Mouse (Mus musculus): ENCODE results near the gene Ttll5. TPM values are rescaled to one million over a fixed set of nuclear protein-coding genes. Genes with fewer than 3 reads are reported as not detected.

Gene Ttll5
- polyA plus RNA-seq, 1 experiment from 2014 or later = 17.7 TPM

DNA sequence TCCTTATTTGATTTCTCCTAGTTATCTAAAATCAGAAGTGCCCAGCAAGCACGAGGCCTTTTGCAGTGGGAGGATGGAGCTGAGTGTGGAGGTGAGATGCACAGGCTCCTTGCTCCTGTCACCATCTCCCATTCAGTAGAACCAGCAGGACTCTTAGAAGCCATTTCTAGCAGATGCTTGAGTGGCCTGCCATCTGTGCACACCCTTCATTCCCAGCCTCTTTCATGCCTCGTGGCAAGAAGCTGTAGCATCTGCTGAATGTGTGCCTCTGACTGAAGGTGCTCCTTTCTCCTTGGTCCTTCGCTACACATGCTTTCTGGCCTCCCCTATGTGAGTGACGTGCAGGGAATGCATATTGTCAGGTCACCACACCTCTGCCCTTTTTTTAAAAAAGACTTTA is 143.9 kb downstream of the Ttll5 start:
- Histone ChIP-seq H3K4me2 (ENCODE audit: low read length) (no peak overlapping the region), H3K9me3 (ENCODE audit: control insufficient read depth, low read length) (no peaks in the 10 kb centered on the region), H3K4me3 (ENCODE audit: low read depth, low read length) (no peak overlapping the region), H3K9ac (ENCODE audit: low read length) (no peak overlapping the region), H3K27ac (ENCODE audit: low read depth) (no peak overlapping the region), H3K4me1 (replicated peaks; ENCODE audit: control insufficient read depth, insufficient read depth, low read length) (peaks cover 1% of the 10 kb centered on the region), H3K36me3 (ENCODE audit: control insufficient read depth, insufficient read depth, low read length) (no peaks in the 10 kb centered on the region), H3K27me3 (replicated peaks; ENCODE audit: control insufficient read depth, insufficient read depth, low read length) (no peaks in the 10 kb centered on the region)
- ATAC-seq (replicated peaks; ENCODE audit: low FRiP score, low TSS enrichment, low read depth) (no peak), DNase-seq (ENCODE audit: low spot score) (no peak)
- WGBS = 83% methylated on average over 4 of the region's 4 CpGs

DNA sequence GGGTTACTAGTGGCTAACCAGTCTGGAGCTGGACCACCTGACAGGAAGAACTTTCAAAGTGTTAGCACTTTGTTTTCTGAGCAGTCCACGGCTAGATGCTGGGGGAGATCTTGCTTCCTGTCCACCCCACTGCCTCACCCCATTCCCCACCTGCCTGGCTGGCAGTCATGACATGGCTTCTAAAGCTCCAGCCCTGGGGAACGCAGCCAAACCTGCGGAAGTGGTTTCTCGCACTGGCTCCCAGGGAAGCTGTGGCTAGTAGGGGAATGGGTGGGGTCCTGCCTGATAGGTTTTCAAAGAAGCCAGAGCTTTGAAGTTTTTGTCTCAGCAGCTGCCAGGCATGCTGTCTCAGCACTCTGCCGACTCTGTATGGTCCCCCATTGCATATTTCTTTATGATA is 145.1 kb downstream of the Ttll5 start:
- DNase-seq (ENCODE audit: low spot score) (no peak), ATAC-seq (replicated peaks; ENCODE audit: low FRiP score, low TSS enrichment, low read depth) (no peak)
- WGBS = 60% methylated on average over 5 of the region's 5 CpGs
- Histone ChIP-seq H3K27me3 (replicated peaks; ENCODE audit: control insufficient read depth, insufficient read depth, low read length) (no peaks in the 10 kb centered on the region), H3K4me2 (ENCODE audit: low read length) (no peak overlapping the region), H3K4me3 (ENCODE audit: low read depth, low read length) (no peak overlapping the region), H3K4me1 (replicated peaks; ENCODE audit: control insufficient read depth, insufficient read depth, low read length) (peaks cover 10% of the 10 kb centered on the region; the same call in 1 of the 2 replicates), H3K36me3 (ENCODE audit: control insufficient read depth, insufficient read depth, low read length) (no peaks in the 10 kb centered on the region), H3K27ac (ENCODE audit: low read depth) (no peak overlapping the region), H3K9me3 (ENCODE audit: control insufficient read depth, low read length) (no peaks in the 10 kb centered on the region), H3K9ac (ENCODE audit: low read length) (no peak overlapping the region)

DNA sequence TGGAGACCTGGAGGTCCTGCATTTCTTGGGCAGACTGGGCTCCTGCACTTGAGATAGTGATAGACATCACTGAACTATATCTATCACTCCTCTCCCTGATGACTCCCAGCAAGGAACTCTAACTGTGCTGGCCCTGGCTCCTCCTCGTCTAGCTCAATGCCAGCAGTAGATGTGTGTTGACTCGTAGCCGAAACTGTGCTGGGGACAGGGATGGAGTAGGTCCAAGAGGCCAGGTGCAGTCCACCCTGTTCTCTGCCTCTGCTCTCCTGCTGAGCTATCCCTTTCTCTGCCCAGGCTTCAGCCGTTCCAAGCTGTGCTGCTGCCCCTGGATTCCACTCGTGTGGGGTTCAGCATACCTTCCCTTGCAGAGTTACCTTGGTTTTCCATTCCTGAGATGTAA is 145.7 kb downstream of the Ttll5 start:
- H3K4me1 ChIP-seq (replicated peaks; ENCODE audit: control insufficient read depth, insufficient read depth, low read length) = peaks cover 10% of the 10 kb centered on the region; the same call in 1 of the 2 replicates
- no peak overlapping the region for H3K9ac ChIP-seq (ENCODE audit: low read length)
- H3K9me3 ChIP-seq (ENCODE audit: control insufficient read depth, low read length) = no peaks in the 10 kb centered on the region
- no peak overlapping the region for H3K27ac ChIP-seq (ENCODE audit: low read depth)
- no peak overlapping the region for H3K4me3 ChIP-seq (ENCODE audit: low read depth, low read length)
- H3K27me3 ChIP-seq (replicated peaks; ENCODE audit: control insufficient read depth, insufficient read depth, low read length) = no peaks in the 10 kb centered on the region
- WGBS = 78% methylated on average over 5 of the region's 5 CpGs
- ATAC-seq (replicated peaks; ENCODE audit: low FRiP score, low TSS enrichment, low read depth) (no peak), DNase-seq (ENCODE audit: low spot score) (no peak)
- no peaks in the 10 kb centered on the region for H3K36me3 ChIP-seq (ENCODE audit: control insufficient read depth, insufficient read depth, low read length)
- H3K4me2 ChIP-seq (ENCODE audit: low read length) = no peak overlapping the region

DNA sequence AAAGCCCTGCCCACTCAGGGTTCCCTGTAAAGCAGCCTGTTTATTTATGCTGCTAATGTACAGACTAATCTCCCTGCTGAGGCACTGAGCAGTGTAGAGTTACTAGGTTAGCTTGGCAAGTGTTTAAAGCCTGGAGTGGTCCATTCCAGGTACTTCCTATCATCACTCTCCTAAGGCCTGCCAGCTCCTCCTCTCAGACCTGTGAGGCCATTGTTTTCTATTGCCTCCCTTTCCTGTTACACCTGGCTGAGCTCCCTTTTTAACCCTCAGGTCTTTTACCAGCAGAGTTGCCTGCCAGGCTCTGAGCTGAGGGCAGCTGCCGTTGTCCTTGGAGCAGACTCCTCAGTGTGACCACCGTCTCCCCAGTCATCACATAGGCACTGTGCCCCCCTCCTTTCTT is 146.3 kb downstream of the Ttll5 start:
- Histone ChIP-seq H3K36me3 (ENCODE audit: control insufficient read depth, insufficient read depth, low read length) (no peaks in the 10 kb centered on the region), H3K4me1 (replicated peaks; ENCODE audit: control insufficient read depth, insufficient read depth, low read length) (peaks cover 10% of the 10 kb centered on the region; the same call in 1 of the 2 replicates), H3K27me3 (replicated peaks; ENCODE audit: control insufficient read depth, insufficient read depth, low read length) (no peaks in the 10 kb centered on the region), H3K9ac (ENCODE audit: low read length) (no peak overlapping the region), H3K9me3 (ENCODE audit: control insufficient read depth, low read length) (no peaks in the 10 kb centered on the region), H3K4me2 (ENCODE audit: low read length) (no peak overlapping the region), H3K4me3 (ENCODE audit: low read depth, low read length) (no peak overlapping the region), H3K27ac (ENCODE audit: low read depth) (no peak overlapping the region)
- DNase-seq (ENCODE audit: low spot score) (no peak), ATAC-seq (replicated peaks; ENCODE audit: low FRiP score, low TSS enrichment, low read depth) (no peak)
- 79% methylated on average over 2 of the region's 2 CpGs for WGBS

DNA sequence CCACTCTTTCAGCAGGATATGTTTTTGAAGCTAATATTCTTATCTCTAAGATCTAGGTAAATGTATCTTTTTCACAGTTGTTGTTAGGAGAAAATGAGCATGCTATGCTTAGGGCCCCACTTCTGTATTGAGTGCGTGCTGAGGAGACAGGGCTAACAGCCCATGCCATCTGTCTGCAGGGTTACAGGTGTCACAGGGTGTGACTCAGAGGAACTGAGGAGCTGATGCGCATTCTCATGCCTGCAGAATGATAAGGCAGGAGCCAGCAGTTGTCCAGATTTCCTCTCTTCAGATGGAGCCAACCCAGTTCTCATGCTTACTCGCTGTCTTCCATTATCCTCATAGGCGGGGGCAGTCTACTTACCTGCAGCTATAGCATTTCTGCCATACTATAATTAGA is 147.2 kb downstream of the Ttll5 start:
- no peak for ATAC-seq (replicated peaks; ENCODE audit: low FRiP score, low TSS enrichment, low read depth)

DNA sequence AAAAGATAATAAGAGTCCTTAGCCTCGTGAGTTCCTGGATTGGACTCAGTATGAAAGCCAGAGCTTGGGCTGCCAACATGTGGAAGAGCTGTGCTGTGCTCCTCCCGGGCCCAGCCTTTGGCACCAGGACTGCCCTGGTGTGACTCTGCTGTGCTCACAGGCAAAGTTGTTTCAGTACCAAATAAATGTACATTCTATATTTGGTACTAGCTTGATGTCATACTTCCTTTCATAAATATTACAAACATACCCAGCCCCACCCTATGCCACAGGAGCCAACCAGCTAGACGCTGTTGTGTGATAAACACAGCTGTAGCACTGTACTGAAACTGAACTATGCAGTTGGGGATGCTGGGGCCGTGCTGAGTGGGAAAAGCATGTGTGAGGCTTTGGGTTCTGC is 149.1 kb downstream of the Ttll5 start:
- ATAC-seq (replicated peaks; ENCODE audit: low FRiP score, low TSS enrichment, low read depth) (no peak), DNase-seq (ENCODE audit: low spot score) (no peak)
- peaks cover 10% of the 10 kb centered on the region; the same call in 1 of the 2 replicates for H3K4me1 ChIP-seq (replicated peaks; ENCODE audit: control insufficient read depth, insufficient read depth, low read length)
- no peaks in the 10 kb centered on the region for H3K27me3 ChIP-seq (replicated peaks; ENCODE audit: control insufficient read depth, insufficient read depth, low read length)
- H3K9me3 ChIP-seq (ENCODE audit: control insufficient read depth, low read length) = no peaks in the 10 kb centered on the region
- peak overlapping the region; percentile 60; the same call in 1 of the 2 replicates for H3K27ac ChIP-seq (ENCODE audit: low read depth)
- WGBS = 48% methylated on average over 4 of the region's 4 CpGs
- no peak overlapping the region for H3K4me2 ChIP-seq (ENCODE audit: low read length)
- no peaks in the 10 kb centered on the region for H3K36me3 ChIP-seq (ENCODE audit: control insufficient read depth, insufficient read depth, low read length)
- H3K9ac ChIP-seq (ENCODE audit: low read length) = no peak overlapping the region
- no peak overlapping the region for H3K4me3 ChIP-seq (ENCODE audit: low read depth, low read length)

More for the DNA sequence above, 147.2 kb downstream of the Ttll5 start:
- no peak for DNase-seq (ENCODE audit: low spot score)
- Histone ChIP-seq H3K4me3 (ENCODE audit: low read depth, low read length) (no peak overlapping the region), H3K27me3 (replicated peaks; ENCODE audit: control insufficient read depth, insufficient read depth, low read length) (no peaks in the 10 kb centered on the region), H3K4me2 (ENCODE audit: low read length) (no peak overlapping the region), H3K9me3 (ENCODE audit: control insufficient read depth, low read length) (no peaks in the 10 kb centered on the region), H3K9ac (ENCODE audit: low read length) (no peak overlapping the region), H3K27ac (ENCODE audit: low read depth) (no peak overlapping the region), H3K36me3 (ENCODE audit: control insufficient read depth, insufficient read depth, low read length) (no peaks in the 10 kb centered on the region), H3K4me1 (replicated peaks; ENCODE audit: control insufficient read depth, insufficient read depth, low read length) (peaks cover 10% of the 10 kb centered on the region; the same call in 1 of the 2 replicates)
- 91% methylated on average over 4 of the region's 4 CpGs for WGBS

DNA sequence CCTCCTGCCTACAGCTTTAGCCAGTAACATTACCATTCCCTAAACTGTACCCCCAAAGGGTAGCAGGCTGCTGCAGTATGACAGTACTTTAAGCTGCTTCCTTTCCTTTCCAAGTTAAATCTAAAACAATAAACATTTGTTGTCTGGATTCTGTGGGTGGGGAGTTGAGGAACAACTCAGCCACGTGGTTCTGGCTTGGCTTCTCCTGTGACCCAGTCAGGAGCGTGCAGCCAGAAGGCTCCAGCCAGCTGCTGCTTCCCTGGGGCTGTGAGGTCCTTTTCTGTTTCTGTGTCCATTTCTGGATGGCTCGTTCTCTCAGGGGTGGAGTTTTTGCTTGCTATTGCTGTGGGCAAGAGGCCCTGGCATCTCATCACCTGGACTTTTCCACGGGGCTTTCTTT is 149.6 kb downstream of the Ttll5 start:
- Histone ChIP-seq H3K9ac (ENCODE audit: low read length) (no peak overlapping the region), H3K4me3 (ENCODE audit: low read depth, low read length) (no peak overlapping the region), H3K27me3 (replicated peaks; ENCODE audit: control insufficient read depth, insufficient read depth, low read length) (no peaks in the 10 kb centered on the region), H3K4me2 (ENCODE audit: low read length) (no peak overlapping the region), H3K9me3 (ENCODE audit: control insufficient read depth, low read length) (no peaks in the 10 kb centered on the region), H3K36me3 (ENCODE audit: control insufficient read depth, insufficient read depth, low read length) (no peaks in the 10 kb centered on the region), H3K4me1 (replicated peaks; ENCODE audit: control insufficient read depth, insufficient read depth, low read length) (peaks cover 10% of the 10 kb centered on the region; the same call in 1 of the 2 replicates), H3K27ac (ENCODE audit: low read depth) (peak overlapping the region; percentile 60; the same call in 1 of the 2 replicates)
- ATAC-seq (replicated peaks; ENCODE audit: low FRiP score, low TSS enrichment, low read depth) (no peak), DNase-seq (ENCODE audit: low spot score) (no peak)
- 48% methylated on average over 4 of the region's 4 CpGs for WGBS

DNA sequence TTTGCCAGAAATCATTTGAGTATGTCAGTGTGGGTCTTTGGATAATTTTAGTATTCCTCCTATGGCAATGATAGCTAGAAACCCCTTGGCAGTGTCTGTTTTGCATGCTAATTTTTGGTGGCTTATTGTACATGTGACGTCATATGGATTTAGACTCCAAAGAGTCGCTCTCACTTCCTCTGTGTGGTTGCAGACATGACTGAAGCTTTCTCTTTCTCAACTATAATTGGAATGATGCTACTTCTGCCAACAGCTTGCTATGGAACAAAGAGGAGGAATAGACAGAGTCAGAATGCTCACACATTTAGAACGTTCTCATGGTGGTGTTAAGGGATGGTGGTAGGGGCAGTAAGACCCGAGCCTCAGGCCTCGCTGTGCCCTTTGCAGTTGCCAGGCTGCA is 155.5 kb downstream of the Ttll5 start:
- Histone ChIP-seq H3K4me3 (ENCODE audit: low read depth, low read length) (no peak overlapping the region), H3K9me3 (ENCODE audit: control insufficient read depth, low read length) (no peaks in the 10 kb centered on the region), H3K27me3 (replicated peaks; ENCODE audit: control insufficient read depth, insufficient read depth, low read length) (no peaks in the 10 kb centered on the region), H3K36me3 (ENCODE audit: control insufficient read depth, insufficient read depth, low read length) (no peaks in the 10 kb centered on the region), H3K4me1 (replicated peaks; ENCODE audit: control insufficient read depth, insufficient read depth, low read length) (no peaks in the 10 kb centered on the region), H3K4me2 (ENCODE audit: low read length) (no peak overlapping the region), H3K27ac (ENCODE audit: low read depth) (no peak overlapping the region), H3K9ac (ENCODE audit: low read length) (no peak overlapping the region)
- no peak for ATAC-seq (replicated peaks; ENCODE audit: low FRiP score, low TSS enrichment, low read depth)
- DNase-seq (ENCODE audit: low spot score) = no peak
- 87% methylated on average over 5 of the region's 5 CpGs for whole genome bisulfite sequencing

DNA sequence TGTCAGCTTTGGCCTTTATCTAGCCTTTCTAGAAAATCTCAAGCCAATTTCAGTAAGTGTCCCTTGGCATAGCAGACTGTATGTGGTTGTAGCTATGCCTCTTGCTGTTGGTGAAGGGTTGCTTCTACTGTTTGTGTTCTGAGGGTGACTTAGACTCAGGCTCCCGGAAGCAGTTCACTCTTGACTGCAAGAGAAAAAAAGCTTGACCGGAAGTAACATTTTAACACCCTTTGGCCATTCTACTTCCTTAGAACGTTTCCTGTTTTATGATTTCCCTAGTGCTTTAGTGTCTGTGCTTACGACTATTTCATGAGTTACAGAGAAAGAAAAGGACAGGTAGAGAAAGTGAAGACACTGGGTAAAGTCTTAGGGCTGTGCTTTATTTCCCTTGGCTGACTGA is 161.1 kb downstream of the Ttll5 start:
- H3K4me1 ChIP-seq (replicated peaks; ENCODE audit: control insufficient read depth, insufficient read depth, low read length) = peaks cover 2% of the 10 kb centered on the region; the same call in 1 of the 2 replicates
- no peaks in the 10 kb centered on the region for H3K9me3 ChIP-seq (ENCODE audit: control insufficient read depth, low read length)
- ATAC-seq (replicated peaks; ENCODE audit: low FRiP score, low TSS enrichment, low read depth) = no peak
- H3K36me3 ChIP-seq (ENCODE audit: control insufficient read depth, insufficient read depth, low read length) = no peaks in the 10 kb centered on the region
- H3K4me3 ChIP-seq (ENCODE audit: low read depth, low read length) = no peak overlapping the region
- no peak overlapping the region for H3K27ac ChIP-seq (ENCODE audit: low read depth)
- H3K9ac ChIP-seq (ENCODE audit: low read length) = no peak overlapping the region
- WGBS = 70% methylated on average over 4 of the region's 4 CpGs
- DNase-seq (ENCODE audit: low spot score) = no peak
- no peaks in the 10 kb centered on the region for H3K27me3 ChIP-seq (replicated peaks; ENCODE audit: control insufficient read depth, insufficient read depth, low read length)
- no peak overlapping the region for H3K4me2 ChIP-seq (ENCODE audit: low read length)
